Mouse (Mus musculus) mouse embryonic stem cell (cell line): ENCODE data around the gene Ube2z.
"Not testable (repeated sequence)": the region's sequence is repeated elsewhere in the genome, so short reads cannot be mapped to it uniquely, and the experiment has no call there.

Experiments used
- in situ Hi-C, 2 experiments: fragments of 300-500 bp; cut with MboI; formaldehyde crosslinking; loops; 1 replicate in 1 of 2; 3 replicates in 1 of 2; pipeline ENCODE4 v1.14.3; 2019 to 2020; ENCODE audit warnings: low sequenced_read_pairs in 2 of 2, low pct_unique_long_range_greater_than_20kb in 1 of 2, mixed read lengths in 1 of 2; ENCODE audit not compliant: unreplicated experiment in 1 of 2

Gene Ube2z

GRCm38 (mm10) chr11:96065215-96065911 lies at the start of gene Ube2z:
TSS of gene Ube2z (minus strand) at chr11:96065388.
- in situ Hi-C loops, result no loop called here

DNA sequence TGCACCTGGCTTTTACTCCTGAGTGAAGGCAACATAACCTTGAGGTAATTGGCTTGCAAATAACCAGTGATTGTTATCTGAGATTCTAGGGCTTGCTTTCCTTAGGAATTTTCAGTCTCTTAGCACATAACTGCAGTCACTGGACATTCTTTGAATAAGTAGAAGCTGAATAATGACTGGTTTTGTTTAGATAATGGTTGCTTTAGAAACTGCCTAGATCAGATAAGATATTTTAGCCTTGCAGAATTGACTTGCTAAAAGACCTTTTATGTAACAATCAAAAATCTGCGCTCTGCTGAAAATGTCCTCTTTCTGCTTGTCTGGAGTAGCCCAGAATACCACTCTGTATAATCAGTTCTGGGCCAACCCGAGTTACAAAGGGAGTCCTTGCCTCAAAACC lies 48.9 kb upstream of the Ube2z start:
- in situ Hi-C loops, result no loop called here

DNA sequence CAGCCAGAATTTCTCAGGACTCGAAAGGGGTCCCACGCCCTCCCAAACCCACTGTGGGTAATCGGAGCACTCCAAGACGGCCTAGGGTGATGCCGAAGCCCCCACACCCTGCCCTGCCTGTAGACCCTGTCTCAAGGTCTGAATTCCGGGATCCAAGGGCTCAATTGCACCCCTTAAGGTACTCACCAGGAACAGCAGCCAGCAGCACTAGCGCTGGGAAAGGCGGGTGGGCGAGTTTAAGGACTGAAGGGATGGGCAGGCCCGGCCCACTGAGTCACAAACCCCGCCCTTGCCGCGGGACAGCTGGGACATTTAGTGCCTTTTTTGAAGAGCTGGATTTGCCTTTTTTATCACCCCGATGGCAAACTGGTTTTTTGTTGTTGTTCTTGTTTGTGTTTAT lies 46.6 kb upstream of the Ube2z start, which contains the start of gene Calcoco2:
Gene Calcoco2, minus strand, starts transcription at position 214 of the 400 bp plus-strand sequence.
- in situ Hi-C loops, result no loop called here

- in situ Hi-C loops, result not testable (repeated sequence)
These were observed 45.8 kb upstream of the Ube2z start for GRCm38 (mm10) chr11:96110950-96111349.

- in situ Hi-C loops, result no loop called here
These were observed 43.2 kb upstream of the Ube2z start for GRCm38 (mm10) chr11:96108376-96108775.

DNA sequence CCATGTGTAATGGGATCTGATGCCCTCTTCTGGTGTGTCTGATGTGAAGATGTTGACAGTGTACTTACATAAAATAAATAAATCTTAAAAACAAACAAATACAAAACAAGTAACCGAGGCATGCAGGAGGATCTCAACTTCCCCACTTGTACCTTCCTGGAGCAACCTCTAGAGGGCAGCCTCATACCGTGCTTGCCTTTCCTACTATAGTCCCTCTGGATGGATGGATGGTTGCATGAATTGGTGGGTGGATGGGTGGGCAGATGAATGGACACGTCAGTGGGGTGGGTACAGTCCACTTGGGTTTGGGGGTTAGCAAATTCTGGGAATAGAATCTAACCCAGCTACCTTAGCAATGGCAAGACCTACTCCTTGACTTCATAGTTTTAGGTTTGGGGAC lies 28.2 kb upstream of the Ube2z start:
- in situ Hi-C loops, result loop anchor here in 1 of 2 experiments (5.0 kb wide), 2 partner anchors 39 to 139 kb away; partner anchors contain the start of gene Ttll6

GRCm38 (mm10) chr11:96092674-96093291 lies 27.6 kb upstream of the Ube2z start:
- in situ Hi-C loops, result loop anchor here in 1 of 2 experiments (5.0 kb wide), 2 partner anchors 40 to 140 kb away; partner anchors contain the start of gene Ttll6

GRCm38 (mm10) chr11:96091073-96091472 lies 25.9 kb upstream of the Ube2z start:
- in situ Hi-C loops, result loop anchor here in 1 of 2 experiments (5.0 kb wide), 2 partner anchors 41 to 141 kb away; partner anchors contain the start of gene Ttll6

DNA sequence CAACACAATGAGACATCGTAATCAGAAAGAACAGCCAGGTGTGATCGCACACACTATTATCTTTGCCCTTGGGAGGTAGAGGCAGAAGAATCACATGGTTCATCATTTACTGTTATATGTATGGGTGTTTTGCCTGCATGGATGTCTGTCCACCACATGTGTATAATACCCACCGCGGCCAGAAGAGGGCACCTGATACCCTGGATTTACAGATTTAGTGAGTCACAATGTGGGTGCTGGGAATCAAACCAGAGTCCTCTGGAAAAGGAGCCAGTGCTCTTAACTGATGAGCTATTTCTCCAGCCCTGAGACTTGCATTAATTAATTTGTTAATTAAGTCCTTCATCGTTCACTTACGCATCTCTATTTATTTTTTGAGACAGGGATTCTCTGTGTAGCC lies 22.8 kb upstream of the Ube2z start:
- in situ Hi-C loops, result no loop called here

DNA sequence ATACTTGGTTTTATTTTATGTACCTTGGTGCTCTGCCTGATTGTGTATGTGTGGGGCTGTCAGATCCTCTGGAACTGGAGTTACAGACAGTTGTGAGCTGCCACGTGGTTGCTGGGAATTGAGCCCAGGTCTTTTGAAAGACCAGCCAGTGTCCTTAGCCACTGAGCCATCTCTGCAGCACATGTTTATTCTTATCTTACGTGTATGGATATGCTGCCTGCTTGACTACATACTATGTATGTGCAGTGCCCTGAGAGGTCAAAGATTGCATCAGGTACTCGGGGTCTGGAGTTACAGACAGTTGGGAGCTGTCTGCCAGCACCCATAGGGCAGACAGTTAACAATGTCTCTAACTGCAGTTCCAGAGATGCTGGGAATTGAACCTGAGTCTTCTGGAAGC lies 17.5 kb upstream of the Ube2z start:
- in situ Hi-C loops, result no loop called here

DNA sequence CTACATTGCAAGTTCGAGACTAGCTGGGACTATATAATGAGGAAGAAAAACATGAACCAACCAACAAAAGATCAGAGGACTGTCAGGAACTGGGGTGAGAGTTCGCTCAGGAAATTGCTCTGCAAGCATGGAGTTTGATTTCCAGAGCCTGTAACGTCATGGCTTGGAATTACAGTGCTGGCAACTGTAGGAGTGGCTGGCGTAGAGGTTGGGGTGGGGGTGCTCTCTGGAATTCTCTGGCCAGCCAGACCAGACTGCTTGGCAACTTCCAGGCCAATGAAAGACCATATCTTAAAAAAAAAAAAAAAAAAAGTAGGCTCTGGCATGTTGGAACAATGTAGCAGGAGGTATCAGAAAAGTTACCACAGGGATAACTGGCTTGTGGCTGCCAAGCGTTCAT lies 15.5 kb upstream of the Ube2z start:
- in situ Hi-C loops, result no loop called here

- in situ Hi-C loops, result no loop called here
These were observed 11.3 kb upstream of the Ube2z start for GRCm38 (mm10) chr11:96076221-96077105.

GRCm38 (mm10) chr11:96075509-96076220 lies 10.5 kb upstream of the Ube2z start, which contains the start of gene Atp5g1:
TSS of gene Atp5g1 (minus strand) at chr11:96075670.
- in situ Hi-C loops, result no loop called here

- in situ Hi-C loops, result no loop called here
These were observed 10.0 kb upstream of the Ube2z start for GRCm38 (mm10) chr11:96075177-96075508.

- in situ Hi-C loops, result no loop called here
These were observed 9.4 kb upstream of the Ube2z start for GRCm38 (mm10) chr11:96074351-96075176.

DNA sequence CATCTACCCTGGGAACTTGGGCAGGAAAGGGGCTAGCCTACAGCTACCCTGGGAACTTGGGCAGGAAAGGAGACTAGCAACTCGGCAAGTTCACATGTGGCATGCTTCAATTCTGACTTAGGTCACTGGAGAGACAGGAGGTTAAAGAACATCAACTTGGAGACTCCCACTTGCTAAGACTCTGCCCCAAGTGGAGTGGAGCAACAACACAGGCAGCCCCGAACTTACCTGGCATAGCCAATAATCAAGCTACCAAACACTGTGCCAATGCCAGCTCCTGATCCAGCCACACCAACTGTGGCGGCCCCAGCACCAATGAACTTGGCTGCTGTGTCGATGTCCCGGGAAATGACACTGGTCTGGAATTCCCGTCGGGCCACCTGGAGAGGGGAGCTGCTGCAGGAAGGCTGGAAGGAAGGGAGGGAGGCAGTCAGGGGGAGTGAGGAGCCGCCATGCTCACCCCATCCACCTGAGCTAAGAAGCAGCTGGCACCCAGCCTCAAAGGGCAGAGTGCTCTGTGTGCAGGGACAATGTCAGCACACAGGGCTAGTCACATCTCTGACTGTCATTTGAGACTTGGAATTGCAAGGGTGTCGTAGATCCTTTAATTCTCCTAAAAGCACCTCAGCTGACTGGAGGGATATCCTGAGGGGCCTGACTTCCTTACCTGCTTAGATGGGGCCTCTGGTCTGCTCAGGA lies 8.3 kb upstream of the Ube2z start:
- in situ Hi-C loops, result no loop called here

GRCm38 (mm10) chr11:96071013-96071412 lies 5.8 kb upstream of the Ube2z start:
- in situ Hi-C loops, result no loop called here
